Mouse (Mus musculus) WW6 (cell line): ENCODE results near the gene Apbb2.

Experiments used
- DNase-seq: peaks from one replicate; pipeline ENCODE4 v3.0.0-alpha.2; 2013; ENCODE audit warnings: low read depth, low spot score

Apbb2 gene

GRCm38 (mm10) chr5:66384114-66384513 is 234.5 kb downstream of the Apbb2 start:
- no peak for DNase-seq

GRCm38 (mm10) chr5:66382111-66382510 is 236.5 kb downstream of the Apbb2 start:
- no peak for DNase-seq

GRCm38 (mm10) chr5:66378968-66379367 is 239.6 kb downstream of the Apbb2 start:
- DNase-seq, result no peak

GRCm38 (mm10) chr5:66376589-66377270 is 241.9 kb downstream of the Apbb2 start:
- no peak for DNase-seq

GRCm38 (mm10) chr5:66374413-66374812 is 244.2 kb downstream of the Apbb2 start:
- no peak for DNase-seq

GRCm38 (mm10) chr5:66373515-66374164 is 244.9 kb downstream of the Apbb2 start:
- no peak for DNase-seq

GRCm38 (mm10) chr5:66371131-66371530 is 247.5 kb downstream of the Apbb2 start:
- no peak for DNase-seq

- DNase-seq, result peak; percentile 38
Observed at GRCm38 (mm10) chr5:66368966-66369365, 249.6 kb downstream of the Apbb2 start.

- DNase-seq, result no peak
Observed at GRCm38 (mm10) chr5:66367641-66368040, 250.9 kb downstream of the Apbb2 start.

GRCm38 (mm10) chr5:66363274-66364261 is 255.0 kb downstream of the Apbb2 start:
- DNase-seq, result no peak

- DNase-seq, result no peak
Observed at GRCm38 (mm10) chr5:66360739-66361138, 257.8 kb downstream of the Apbb2 start.

GRCm38 (mm10) chr5:66359742-66360423 is 258.7 kb downstream of the Apbb2 start:
- no peak for DNase-seq

- no peak for DNase-seq
Observed at GRCm38 (mm10) chr5:66355147-66355546, 263.4 kb downstream of the Apbb2 start.

- DNase-seq, result no peak
Observed at GRCm38 (mm10) chr5:66353876-66354275, 264.7 kb downstream of the Apbb2 start.

GRCm38 (mm10) chr5:66351836-66352390 is 266.7 kb downstream of the Apbb2 start:
- DNase-seq, result no peak

- no peak for DNase-seq
Observed at GRCm38 (mm10) chr5:66351064-66351463, 267.5 kb downstream of the Apbb2 start.

GRCm38 (mm10) chr5:66350611-66351010 is 268.0 kb downstream of the Apbb2 start:
- DNase-seq, result no peak

GRCm38 (mm10) chr5:66348421-66348820 is 270.2 kb downstream of the Apbb2 start:
- no peak for DNase-seq

- no peak for DNase-seq
Observed at GRCm38 (mm10) chr5:66346756-66347155, 271.8 kb downstream of the Apbb2 start.

- no peak for DNase-seq
Observed at GRCm38 (mm10) chr5:66345140-66345539, 273.4 kb downstream of the Apbb2 start.

- DNase-seq, result no peak
Observed at GRCm38 (mm10) chr5:66344182-66344581, 274.4 kb downstream of the Apbb2 start.
